Mouse (Mus musculus) retina, postnatal 1 day (tissue): ENCODE data around the gene Gm20422.
"Not testable (repeated sequence)": the region's sequence is repeated elsewhere in the genome, so short reads cannot be mapped to it uniquely, and the experiment has no call there.

Experiments
- DNase-seq: peaks from one replicate; pipeline ENCODE4 v3.0.0-alpha.2; 2012

Gene Gm20422

DNA sequence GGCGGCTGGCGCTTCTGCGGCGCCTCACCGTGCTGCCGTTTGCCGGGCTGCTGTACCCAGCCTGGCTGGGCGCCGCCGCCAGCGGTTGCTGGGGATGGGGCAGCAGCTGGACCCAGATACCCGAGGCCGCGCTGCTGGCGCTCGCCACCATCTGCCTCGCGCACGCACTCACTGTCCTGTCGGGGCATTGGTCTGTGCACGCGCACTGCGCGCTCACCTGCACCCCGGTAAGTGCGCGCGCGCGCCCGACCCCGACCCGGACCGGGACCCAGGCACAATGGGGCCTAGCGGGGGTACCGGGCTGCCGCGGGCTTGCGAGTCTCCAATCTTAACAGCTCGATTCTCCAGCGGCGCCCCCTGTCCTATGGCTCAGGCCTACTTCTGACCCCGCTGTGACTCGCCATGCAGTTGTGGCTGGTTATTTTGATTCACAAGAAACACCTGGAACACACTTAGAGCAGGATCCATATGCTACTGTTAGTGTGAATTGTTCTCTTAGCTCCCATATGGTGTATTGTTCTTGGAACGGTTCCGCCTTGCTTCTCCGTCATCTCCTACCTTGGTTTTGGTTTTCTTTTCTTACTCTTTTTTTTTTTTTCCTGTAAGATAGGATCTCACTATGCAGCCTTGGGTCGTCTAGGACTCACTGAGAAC is 16.9 kb upstream of the Gm20422 start:
- peak; percentile 60 for DNase-seq

DNA sequence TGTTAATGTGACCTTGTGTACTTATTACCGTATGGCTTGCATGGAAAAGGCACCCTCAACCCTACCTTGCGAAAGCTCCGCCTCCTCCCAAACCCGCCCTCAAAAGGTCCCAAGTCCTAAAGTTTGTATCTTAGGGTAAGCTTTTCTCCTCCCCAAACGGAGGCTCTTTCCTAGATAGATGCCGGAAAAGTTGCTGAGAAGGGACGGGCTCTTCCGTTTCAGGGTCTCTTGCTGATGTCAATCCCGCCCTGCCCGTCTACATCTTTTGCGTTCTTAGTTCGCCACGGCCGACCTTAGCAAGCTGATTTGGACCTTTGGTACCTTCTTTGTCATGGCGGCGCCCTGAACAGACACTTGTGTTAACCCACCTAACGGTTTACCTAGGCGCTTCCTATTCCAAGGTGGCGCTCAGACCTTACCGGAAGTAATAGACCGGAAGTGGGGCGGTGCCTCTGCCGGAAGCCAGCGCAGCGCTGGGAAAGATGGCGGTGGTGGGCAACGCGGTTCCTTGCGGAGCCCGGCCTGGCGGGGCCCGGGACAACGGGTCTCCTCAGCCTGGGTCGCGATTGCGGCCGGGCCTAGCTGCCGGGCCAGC is 16.2 kb upstream of the Gm20422 start, which contains the start of the genes Atp13a1 and Zfp866:
Gene Atp13a1, plus strand, starts transcription at position 391 of the 595 bp plus-strand sequence.
Gene Zfp866, minus strand, starts transcription at position 406 of the 595 bp plus-strand sequence.
- peak; percentile 94 for DNase-seq

DNA sequence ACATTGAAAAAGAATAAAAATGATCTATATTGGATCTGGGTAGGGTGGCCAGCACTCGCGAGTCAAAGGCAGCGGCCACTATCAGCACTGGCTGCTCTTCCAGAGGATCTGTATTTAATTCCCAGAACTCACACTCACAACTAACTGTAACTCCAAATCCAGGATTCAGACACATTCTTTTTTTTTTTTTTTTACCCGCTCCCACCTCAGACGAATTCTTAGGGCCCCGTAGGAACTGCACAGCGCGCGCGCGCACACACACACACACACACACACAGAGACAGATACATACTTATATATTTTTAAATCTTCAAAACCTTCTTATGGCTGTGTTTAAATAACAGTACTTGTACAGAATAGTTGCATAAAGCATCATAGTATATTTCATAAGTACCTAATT is 15.7 kb upstream of the Gm20422 start:
- DNase-seq: peak; percentile 7

DNA sequence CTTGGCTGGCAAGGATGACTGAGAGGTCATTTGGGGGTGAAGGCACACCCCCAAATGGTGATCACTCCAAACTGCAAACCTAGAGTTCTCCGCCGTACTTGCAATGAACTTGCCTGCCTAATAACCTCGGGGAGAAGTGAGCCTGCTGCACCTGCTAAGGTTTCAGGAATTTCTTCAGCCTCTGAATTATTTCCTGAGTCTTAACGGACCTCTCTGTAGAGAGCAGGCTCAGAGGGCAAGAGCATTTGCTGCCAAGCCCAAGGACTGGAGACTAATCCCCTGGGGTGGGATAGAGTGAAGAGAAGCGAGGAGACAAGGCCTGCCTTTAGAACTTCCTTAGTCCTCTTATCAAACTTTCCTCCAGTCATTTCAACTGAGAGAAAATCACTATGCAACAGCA is 15.0 kb upstream of the Gm20422 start:
- DNase-seq: no peak

DNA sequence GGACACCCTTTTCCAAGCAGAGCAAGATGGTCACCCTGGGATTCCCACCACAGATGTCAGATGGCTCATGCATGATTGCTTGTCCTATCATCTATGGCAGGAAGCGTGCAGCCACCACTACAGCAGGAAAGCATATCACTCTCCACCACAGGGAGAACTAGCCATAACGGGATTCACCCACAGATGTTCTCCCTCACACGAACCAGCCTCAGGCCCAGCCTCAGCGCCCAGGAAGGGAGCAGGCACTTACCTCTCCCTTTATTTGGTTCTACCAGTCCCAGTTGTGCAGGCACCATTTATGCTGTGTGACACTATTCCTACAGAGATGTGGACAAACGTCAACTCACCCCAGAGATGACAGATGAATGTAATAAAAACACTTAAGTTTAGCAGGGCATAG is 14.4 kb upstream of the Gm20422 start:
- DNase-seq: no peak

DNA sequence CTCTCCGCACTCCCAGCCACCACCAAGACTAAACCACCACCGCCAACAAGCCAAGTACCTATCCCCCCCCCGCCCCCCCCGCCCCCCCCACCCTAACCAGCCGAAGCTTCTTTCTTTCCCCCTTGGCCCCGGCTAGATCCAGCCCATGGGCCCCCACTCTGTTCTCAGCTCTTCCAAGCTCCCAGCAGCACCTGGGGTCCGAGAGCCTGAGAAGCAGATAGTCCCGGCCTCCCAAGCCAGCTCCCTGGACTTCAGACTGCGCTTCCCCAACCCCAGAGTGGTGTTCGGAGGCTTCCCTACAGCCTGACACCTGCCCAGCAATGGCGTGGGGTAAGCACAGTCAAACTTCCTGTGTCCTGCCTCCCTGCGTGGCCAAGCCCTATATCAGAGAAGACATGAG is 2.4 kb upstream of the Gm20422 start:
- no peak for DNase-seq

DNA sequence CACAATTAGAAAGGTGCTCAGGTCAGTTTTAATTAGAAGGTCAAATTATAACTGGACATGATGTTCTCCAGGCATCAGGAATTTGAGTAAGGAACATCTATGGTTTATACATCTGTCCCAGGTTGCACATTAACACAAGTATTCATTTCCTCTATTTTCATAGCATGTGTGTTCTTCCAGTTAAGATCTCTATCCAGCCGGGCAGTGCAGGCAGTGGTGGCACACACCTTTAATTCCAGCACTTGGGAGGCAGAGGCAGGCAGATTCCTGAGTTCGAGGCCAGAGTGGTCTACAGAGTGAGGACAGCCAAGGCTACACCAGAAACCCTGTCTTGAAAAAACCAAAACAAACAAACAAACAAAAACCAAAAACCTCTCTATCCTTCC is 456 bp upstream of the Gm20422 start:
- no peak for DNase-seq

DNA sequence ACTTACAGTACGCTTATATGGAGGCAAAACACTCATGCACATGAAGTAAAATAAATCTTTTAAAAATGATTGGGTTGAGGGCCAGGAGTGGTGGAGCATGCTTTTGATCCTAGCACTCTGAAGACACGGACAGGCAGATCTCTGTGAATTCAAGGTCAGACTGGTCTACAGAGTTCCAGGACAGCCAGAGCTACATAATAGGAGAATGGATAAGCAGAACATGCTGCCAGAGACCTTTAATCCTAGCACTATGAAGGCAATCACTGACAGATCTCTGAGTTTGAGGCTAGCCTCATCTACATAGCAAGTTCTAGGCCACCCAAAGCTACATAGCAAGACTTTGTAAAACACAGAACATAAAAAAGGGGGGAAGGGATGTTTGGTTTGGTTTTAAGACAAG is 2.6 kb downstream of the Gm20422 start:
- DNase-seq: no peak

DNA sequence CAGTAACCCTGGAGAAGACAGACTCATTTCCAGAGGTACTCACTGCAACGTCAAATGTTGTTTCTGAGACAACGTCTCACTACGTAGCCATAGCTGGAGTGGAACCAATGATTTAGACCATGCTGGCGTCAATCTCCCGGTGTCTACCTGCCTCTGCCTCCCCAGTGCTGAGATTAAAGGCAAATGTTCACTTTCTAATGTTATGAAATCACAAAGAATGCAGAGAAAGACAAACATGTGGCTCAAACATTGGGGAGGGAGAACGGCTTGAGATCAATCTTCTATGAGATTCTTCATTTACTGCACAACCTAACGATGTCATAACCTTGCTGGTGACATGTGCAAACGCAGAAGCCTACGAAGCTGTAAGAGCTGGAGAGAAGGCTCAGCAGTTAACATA is 3.5 kb downstream of the Gm20422 start:
- no peak for DNase-seq

DNA sequence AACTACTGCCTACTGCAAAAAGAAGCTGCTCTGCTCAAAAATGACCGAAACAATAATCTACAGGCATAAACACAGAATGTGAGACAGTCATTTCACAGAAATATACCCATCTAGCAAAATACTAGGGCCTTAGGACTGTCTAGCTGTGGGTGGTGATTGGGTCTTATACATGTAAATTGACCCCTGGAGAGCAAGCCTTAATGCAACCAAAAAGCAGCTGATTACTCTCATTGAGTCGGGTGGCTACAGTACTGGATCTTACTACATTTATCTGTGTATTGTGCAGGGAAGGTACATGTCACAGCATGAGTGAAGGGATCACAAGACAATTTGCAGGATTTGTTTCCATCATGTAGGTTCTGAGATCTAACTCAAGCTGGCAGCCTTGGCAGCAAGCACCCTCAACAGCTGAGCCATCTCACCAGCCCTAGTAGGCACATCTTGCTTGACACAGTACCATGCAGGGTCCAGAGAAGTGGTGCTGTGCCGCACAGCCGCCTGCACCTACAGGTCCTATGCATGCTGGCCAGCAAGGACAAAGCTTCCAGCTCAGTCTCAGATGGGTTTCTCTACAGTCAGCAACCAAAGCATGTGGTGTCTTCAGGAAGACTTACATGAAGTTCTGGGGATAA is 12.8 kb downstream of the Gm20422 start:
- DNase-seq: no peak

DNA sequence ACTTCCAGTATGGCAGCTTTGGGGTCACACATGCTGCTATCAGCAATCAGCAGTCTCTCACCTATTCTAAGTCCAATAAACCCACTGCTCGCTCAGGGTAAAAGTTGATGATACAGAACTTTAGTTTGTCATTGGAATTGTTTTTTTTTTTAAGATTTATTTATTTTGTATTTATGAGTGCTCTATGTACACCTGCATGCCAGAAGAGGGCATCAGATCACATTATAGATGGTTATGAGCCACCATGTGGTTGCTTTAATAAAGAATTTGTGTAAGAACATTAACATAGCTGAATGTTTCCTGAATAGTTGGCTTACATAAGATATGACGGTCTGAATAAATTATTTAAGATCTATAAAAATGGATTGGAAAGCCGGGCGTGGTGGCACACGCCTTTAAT is 16.4 kb downstream of the Gm20422 start:
- no peak for DNase-seq

DNA sequence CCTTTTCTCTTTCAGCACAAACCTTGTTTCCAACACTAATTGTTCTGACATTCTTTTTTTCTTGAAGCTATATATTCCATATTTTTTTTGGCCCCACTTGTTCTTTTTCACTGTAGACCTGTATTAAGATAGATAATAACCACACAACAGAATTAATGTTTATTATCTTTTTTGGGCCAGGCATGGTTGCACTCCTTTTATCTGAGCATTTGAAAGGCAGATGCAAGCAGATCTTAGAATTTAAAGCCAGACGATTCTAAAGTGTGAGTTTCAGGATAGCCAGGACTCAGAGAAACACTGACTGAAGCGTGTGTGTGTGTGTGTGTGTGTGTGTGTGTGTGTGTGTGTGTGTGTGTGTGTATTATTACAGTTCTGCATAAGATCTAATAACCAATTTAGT is 22.2 kb downstream of the Gm20422 start:
- no peak for DNase-seq

DNA sequence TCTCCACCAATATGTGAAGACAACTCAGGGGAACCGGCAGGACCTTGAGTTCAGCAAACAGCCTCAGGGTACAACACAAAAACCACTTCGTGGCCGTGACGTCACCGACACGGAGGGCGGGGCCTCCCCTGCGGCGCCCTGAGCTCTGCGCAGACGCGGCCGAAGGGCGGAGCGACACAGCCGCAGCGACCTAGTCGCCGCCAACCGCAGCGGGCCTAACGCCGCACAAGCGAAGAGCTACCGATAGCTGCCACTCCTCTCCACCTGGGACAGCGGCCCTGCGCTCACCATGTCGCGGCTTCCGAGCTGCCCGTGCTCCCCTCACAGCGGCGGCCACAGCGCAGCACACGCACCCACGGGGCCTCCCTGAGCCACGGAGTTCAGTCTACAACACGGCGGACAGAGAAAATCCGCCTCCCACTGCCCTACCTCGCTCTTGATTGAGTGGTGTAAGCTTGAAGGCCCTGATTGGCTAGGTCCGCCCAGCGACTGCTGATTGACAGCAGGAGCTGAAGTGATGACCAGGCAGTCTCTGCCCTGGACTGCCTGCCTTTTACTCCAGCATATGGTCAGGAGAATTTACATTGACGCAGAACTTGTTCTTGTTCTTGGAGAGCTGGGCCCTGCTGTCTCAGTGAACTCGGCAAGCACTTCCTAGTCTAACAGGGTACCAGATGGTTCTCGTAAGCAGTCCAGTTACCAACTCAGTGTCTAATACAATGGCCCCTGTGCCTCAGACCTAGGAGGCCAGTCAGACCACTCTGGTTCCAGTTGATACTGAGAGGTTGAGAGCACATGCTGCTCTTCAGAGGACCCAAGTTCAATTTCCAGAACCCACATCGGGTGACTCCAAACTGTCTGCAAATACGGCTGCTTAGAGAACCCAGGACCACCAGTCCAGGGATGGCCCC is 24.9 kb downstream of the Gm20422 start, which contains the start of gene Zfp963:
Gene Zfp963, minus strand, starts transcription at position 427 of the 911 bp plus-strand sequence.
- peak; percentile 96 for DNase-seq

DNA sequence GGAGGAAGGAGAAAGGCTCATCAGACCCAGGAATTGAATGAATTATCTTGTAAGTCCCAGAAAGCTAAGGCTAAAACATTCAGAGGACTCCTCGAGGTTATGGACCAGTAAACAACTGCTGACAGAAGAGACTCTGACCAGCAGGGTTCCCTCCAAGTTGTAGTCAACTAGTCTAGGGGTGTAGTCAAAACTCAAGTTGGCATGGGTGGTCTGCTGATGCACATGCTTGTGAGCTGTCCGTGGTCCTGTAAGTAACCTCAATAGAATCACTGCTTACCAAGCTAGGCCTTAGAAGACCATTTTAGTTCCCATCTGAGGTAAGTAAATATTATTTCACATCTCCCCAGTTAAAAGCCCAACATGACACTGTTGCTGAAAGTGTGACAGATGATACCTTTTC is 33.5 kb downstream of the Gm20422 start:
- no peak for DNase-seq

DNA sequence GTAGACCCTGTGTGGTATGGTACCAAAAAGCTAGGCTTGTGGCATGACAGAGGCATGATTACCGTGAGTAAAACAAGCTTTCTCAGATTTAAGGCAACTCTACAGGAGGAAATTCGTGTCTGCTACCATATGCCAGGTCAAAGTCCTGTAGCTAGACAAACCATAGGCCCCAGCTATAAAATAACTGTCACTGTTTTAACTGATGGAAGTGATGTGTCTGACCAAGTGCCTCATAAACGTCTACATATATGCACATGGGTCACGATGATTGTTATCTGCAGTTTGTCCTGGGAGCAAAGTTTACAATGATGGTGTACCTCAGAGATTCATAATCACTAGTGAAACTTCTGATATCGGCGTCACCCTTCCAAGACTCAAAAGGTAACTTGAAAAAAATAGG is 33.9 kb downstream of the Gm20422 start:
- no peak for DNase-seq

DNA sequence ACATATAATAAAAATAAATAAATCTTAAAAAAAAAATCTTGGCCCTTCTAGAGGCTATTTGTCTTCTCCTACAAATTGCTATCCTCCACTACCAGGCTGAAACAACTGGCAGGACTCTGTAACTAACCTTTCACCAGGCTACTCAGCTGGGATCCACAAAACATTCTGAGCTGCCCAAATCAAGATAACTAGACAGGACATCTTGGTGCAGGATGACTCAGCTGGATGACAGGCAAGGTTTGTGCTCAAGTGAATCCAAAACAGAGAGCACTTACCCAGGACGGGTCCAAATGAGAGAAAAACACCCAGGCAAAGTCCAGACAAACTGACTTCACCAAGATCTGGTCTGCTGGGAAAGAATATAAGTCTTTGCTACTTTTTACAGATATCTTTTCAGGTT is 39.2 kb downstream of the Gm20422 start:
- no peak for DNase-seq

DNA sequence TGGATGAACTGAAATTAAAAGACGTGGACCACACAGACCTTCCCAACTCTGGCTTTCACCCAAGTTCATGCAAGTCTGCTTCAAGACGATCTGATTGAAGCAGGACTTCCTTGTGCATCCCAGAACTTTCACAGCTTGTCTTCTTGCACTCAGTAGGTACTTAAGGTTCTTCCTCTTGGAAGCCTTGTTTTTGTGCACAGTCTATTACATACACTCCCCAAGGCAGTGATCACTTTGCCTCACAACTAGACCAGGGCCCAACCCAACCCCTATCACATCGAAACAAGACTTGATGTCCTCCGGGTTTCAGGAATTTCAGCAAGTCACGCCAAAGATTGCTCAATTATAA is 57.5 kb downstream of the Gm20422 start:
- no peak for DNase-seq

DNA sequence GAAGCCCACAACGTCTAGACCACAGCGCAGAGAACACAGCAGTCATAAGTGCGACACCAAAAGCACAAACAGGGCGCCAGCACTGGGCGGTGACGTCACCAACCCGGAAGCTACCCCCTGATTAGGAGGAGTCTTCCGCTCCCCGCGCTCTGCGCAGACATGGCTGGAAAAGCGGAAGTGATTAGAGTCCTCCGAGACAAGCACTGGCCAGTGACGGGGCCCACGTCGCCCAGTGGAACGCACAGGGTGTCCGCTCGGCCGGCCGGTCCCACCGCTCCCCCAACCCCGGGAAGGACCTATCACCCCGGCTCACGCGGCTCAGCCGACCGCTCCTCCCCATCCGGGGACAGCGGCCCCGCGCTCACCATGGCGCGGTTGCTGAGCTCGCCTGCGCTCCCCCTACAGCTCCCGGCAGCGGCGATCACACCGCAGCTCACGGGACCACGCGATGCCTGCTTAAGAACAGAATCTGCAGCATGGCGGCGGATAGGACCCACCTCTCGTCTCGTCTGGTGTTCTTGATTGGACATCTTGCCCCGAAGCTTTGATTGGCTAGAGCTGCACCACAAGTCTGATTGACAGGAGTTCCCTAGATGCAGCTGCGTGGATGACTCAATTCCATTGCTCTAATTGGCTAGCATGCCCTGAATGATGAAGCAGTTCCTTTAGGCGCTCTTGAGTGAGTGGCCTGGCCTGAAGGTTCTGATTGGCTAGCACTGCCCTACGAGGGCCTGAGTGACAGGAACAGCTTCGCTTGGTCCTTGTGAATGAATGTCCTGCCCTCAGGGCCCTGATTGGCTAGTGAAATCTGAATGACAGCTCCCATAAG is 58.1 kb downstream of the Gm20422 start:
- DNase-seq: peak; percentile 100

DNA sequence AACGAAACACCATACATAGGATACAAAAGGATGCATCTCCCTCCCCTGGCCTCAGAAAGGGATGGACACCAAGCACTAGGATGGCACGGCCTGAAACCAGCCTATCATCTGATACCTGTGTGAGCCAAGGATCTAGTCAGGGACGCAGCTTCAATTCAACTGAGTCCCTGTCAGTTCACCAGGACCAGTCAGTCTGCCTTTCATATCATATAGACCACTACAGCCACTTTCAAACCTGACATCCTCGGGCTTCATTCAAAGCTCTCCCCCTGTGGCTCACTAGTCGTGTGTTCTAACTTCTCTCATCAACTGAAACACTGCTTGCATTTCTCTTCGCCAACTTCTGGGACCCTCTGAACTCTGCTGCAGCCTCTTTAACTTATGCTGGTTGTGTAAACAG is 59.3 kb downstream of the Gm20422 start:
- no peak for DNase-seq

DNA sequence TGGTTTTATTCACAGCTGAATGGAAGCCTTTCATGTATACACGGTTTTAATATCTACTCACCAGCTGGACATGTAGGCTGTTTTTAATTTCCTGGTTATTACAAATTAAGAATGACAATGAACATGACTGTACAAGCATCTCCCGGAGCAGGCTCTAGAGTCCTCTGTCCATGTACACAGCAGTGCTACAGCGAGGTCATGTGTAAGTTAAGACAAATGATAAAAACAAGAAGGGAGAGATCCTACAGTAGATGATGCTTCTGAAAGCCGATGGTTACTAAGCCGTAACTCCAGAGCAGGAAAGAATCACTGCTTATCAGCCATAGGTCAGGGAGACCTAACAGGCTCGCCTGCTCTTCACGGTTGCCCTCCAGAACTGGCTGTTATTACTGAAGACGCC is 61.2 kb downstream of the Gm20422 start:
- no peak for DNase-seq

DNA sequence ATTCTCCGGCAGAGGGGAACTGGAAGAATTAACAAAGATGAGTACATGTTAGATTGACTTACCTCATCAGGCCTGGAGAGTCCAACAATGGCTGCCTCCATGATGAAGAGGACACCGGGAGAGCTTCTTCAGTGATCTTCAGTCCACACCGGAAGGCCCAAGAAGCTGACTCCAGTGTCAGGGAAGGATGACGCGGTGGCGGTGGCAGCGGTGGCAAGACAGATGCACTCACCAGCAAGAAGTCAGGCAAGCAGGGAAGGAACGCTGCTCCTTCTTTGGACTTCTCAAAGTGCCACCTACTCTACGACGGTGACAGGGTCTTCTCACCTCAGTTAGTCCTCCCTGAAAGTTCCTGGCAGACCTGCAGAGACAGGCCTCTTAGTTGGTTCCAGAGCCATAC is 64.1 kb downstream of the Gm20422 start, which contains the start of gene Zfp869:
Gene Zfp869, minus strand, starts transcription at position 101 of the 400 bp plus-strand sequence.
- not testable (repeated sequence) for DNase-seq

DNA sequence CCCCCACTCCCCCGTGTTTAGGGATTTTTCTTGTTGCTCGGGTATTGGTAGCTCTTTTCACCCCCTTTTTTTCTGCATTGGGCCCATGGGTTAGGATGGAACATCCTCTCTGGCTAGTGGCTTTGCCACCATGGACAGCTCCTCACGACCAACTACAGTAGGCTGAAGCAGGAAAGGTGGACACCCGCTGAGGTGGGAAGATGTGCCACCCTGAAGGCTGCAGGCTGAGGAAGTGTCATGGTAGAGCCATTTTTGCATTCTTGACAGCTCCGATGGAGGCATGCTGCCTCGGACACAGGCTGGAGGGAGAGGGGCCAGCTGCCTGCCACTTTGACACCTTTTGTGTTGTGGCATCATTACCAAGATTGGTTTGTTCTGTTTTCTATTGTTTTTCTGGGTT is 72.9 kb downstream of the Gm20422 start:
- no peak for DNase-seq
